Mouse (Mus musculus): ENCODE results near the gene Smg1.

DNA sequence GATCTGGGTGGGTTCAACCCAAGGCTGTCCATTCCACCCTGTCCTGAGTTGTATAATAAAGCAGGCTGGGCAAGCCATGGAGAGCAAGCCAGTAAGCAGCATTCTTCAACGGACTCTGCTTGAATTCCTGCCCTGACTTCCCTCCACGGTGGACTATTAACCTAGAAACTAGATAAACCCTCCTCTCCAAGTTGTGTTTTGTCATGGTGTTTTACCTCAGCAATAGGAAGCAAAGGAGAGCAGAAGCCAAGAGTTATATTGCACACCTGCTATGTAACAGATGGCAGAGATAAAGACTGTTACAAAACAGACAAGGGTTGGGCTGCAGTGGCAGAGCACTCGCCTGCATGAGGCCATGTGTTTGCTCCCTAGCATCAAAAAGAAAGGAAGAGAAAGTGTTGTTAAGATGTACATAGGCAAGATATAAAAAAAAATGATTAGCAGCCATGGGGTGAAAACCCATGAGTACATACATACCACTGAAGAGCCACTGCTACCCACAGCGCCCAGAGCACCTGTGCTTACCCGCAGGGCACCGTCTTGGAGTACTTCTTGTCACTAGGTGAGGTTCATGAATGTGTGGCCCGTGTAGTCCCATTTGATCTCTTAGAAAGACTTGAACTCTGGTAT, 16.3 kb upstream of the Smg1 start:
- no peak for TF ChIP-seq CTCF (IDR thresholded peaks at IDR 0.05; ENCODE audit: low read depth, low read length)
- no peak for TF ChIP-seq POLR2A (IDR thresholded peaks at IDR 0.05; ENCODE audit: borderline replicate concordance, low read depth, low read length)

Measured in bone marrow macrophage, adult 2 months (primary cell).